Mouse (Mus musculus) adrenal gland, adult 8-10 months (tissue): ENCODE measurements around the gene Yipf1. TPM values are rescaled to one million over a fixed set of nuclear protein-coding genes. Genes with fewer than 3 reads are reported as not detected.

Experiments used
- DNase-seq: peaks from one replicate; pipeline ENCODE4 v3.0.0; 2022
- total RNA-seq, 4 experiments: library from RNA; stranded (reverse); gene quantifications; 2 replicates each; pipeline ENCODE4 v1.2.4; 2022

Yipf1 gene
- 10 to 100 TPM; 54.4 to 81.5 (median 68.7) TPM for total RNA-seq

GRCm38 (mm10) chr4:107313690-107314478 is at the start of gene Yipf1:
Yipf1 (plus strand) TSS chr4:107314363.
- peak; percentile 89 for DNase-seq

GRCm38 (mm10) chr4:107273683-107274082 is 40.5 kb upstream of the Yipf1 start:
- no peak for DNase-seq

GRCm38 (mm10) chr4:107274511-107274910 is 39.7 kb upstream of the Yipf1 start:
- no peak for DNase-seq

- no peak for DNase-seq
These were observed 35.9 kb upstream of the Yipf1 start for GRCm38 (mm10) chr4:107278188-107278707.

- DNase-seq, result no peak
These were observed 33.2 kb upstream of the Yipf1 start for GRCm38 (mm10) chr4:107280843-107281475.

- no peak for DNase-seq
These were observed 28.5 kb upstream of the Yipf1 start for GRCm38 (mm10) chr4:107285446-107286200.

- no peak for DNase-seq
These were observed 27.8 kb upstream of the Yipf1 start for GRCm38 (mm10) chr4:107286386-107286785.

- no peak for DNase-seq
These were observed 26.6 kb upstream of the Yipf1 start for GRCm38 (mm10) chr4:107287517-107287916.

GRCm38 (mm10) chr4:107291611-107292272 is 22.4 kb upstream of the Yipf1 start:
- DNase-seq, result no peak

- no peak for DNase-seq
These were observed 21.9 kb upstream of the Yipf1 start for GRCm38 (mm10) chr4:107292273-107292662.

- no peak for DNase-seq
These were observed 16.0 kb upstream of the Yipf1 start for GRCm38 (mm10) chr4:107298071-107298606.

GRCm38 (mm10) chr4:107299779-107300340 is 14.3 kb upstream of the Yipf1 start:
- no peak for DNase-seq

- DNase-seq, result no peak
These were observed 13.8 kb upstream of the Yipf1 start for GRCm38 (mm10) chr4:107300371-107300770.

- no peak for DNase-seq
These were observed 13.1 kb upstream of the Yipf1 start for GRCm38 (mm10) chr4:107300902-107301555.

GRCm38 (mm10) chr4:107302221-107302620 is 11.9 kb upstream of the Yipf1 start:
- no peak for DNase-seq

- no peak for DNase-seq
These were observed 11.3 kb upstream of the Yipf1 start for GRCm38 (mm10) chr4:107302832-107303231.

- no peak for DNase-seq
These were observed 10.6 kb upstream of the Yipf1 start for GRCm38 (mm10) chr4:107303531-107303930.

- DNase-seq, result no peak
These were observed 7.2 kb upstream of the Yipf1 start, which contains the start of gene Dio1 for GRCm38 (mm10) chr4:107306966-107307365. Dio1 (minus strand) TSS chr4:107307169.

GRCm38 (mm10) chr4:107314479-107314805 is 279 bp downstream of the Yipf1 start:
- no peak for DNase-seq

- DNase-seq, result no peak
These were observed 4.5 kb downstream of the Yipf1 start for GRCm38 (mm10) chr4:107318646-107319045.

- DNase-seq, result no peak
These were observed 6.9 kb downstream of the Yipf1 start for GRCm38 (mm10) chr4:107321041-107321440.
